Mouse (Mus musculus) neural tube, embryonic 14.5 days (tissue): Measurements from ENCODE around the gene Tenm2. TPM values are rescaled to one million over a fixed set of nuclear protein-coding genes. Genes with fewer than 3 reads are reported as not detected.

Experiments
- ATAC-seq: fragments of 200-750 bp; cut with Nextera tagmentation; 2 replicates; pipeline ENCODE4 v1.8.0; 2017; ENCODE audit warnings: low read depth, mild to moderate bottlenecking, moderate TSS enrichment, moderate library complexity
- H3K27ac ChIP-seq: fragments of 300-500 bp; sonication (generic); 2 replicates; pipeline ENCODE4 v1.5.1; 2014; ENCODE audit warnings: low read depth, mild to moderate bottlenecking, control low read depth, low read length, moderate library complexity, mixed read lengths
- H3K27me3 ChIP-seq: fragments of 300-500 bp; sonication (generic); 2 replicates; pipeline ENCODE4 v1.6.1; 2014; ENCODE audit warnings: low read length; ENCODE audit not compliant: control insufficient read depth, insufficient read depth
- H3K36me3 ChIP-seq: fragments of 300-500 bp; sonication (generic); 2 replicates; pipeline ENCODE4 v1.6.1; 2014; ENCODE audit warnings: low read length, mixed read lengths; ENCODE audit not compliant: control insufficient read depth, insufficient read depth
- H3K4me1 ChIP-seq: fragments of 300-500 bp; sonication (generic); 2 replicates; pipeline ENCODE4 v1.6.1; 2014; ENCODE audit warnings: low read length; ENCODE audit not compliant: control insufficient read depth, insufficient read depth
- H3K4me2 ChIP-seq: fragments of 300-500 bp; sonication (generic); 2 replicates; pipeline ENCODE4 v1.6.1; 2014; ENCODE audit warnings: mild to moderate bottlenecking, low read depth, low read length, control low read depth
- H3K4me3 ChIP-seq: fragments of 300-500 bp; sonication (generic); 2 replicates; pipeline ENCODE4 v1.5.1; 2014; ENCODE audit warnings: low read depth, low read length, control low read depth, mixed read lengths
- H3K9ac ChIP-seq: fragments of 300-500 bp; sonication (generic); replicated peaks from 2 replicates; pipeline ENCODE4 v1.6.1; 2014; ENCODE audit warnings: low read depth, mild to moderate bottlenecking, control low read depth, low read length, mixed read lengths
- H3K9me3 ChIP-seq: fragments of 300-500 bp; sonication (generic); 2 replicates; pipeline ENCODE4 v1.6.1; 2016; ENCODE audit warnings: low read length; ENCODE audit not compliant: control insufficient read depth
- WGBS: fragments of 180-500 bp; shearing (Covaris S2); extraction: QIAGEN DNeasy Blood & Tissue Kit; methylation state at CpG from one replicate; pipeline ENCODE4 v1.1.7; 2014; 5-methylcytosine and 5-hydroxymethylcytosine counted together
- polyA plus RNA-seq: library from polyadenylated mRNA; unstranded; fragments of >200 nt; fragmentation: Nextera tagmentation; extraction: Ambion mirVana; gene quantifications from 2 replicates; pipeline ENCODE4 v1.2.1, GENCODE M21; 2014

Tenm2 gene
- polyA plus RNA-seq, 1 experiment from 2014 or later, result 32.2 TPM

DNA sequence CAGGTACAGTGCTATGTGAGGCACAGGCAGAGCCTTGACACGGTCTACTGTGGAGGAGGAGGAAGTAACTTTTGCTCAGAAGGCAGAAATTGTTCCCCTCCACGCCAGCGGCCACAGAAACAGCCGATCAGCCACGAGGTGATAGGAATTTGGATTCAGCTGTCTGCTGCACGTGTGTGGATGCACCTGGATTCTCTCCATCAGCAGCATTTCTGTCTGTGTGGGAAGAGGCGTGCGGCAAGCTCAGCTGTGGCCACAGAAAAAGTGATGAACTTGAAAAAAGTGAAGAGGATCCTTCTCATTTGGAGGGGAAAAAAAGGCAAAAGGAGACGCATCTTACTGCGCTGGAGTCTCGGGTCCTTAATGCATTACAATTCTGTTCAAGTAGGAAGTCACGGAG is 1122.4 kb downstream of the Tenm2 start:
- ATAC-seq, result no peak
- H3K27ac ChIP-seq, result no peak overlapping the region
- H3K36me3 ChIP-seq, result no peaks in the 10 kb centered on the region
- no peak overlapping the region for H3K9ac ChIP-seq
- peaks cover 15% of the 10 kb centered on the region for H3K4me1 ChIP-seq
- no peak overlapping the region for H3K4me2 ChIP-seq
- 93% methylated on average over 12 of the region's 12 CpGs for WGBS
- no peaks in the 10 kb centered on the region for H3K27me3 ChIP-seq
- H3K9me3 ChIP-seq, result no peaks in the 10 kb centered on the region
- H3K4me3 ChIP-seq, result no peak overlapping the region

DNA sequence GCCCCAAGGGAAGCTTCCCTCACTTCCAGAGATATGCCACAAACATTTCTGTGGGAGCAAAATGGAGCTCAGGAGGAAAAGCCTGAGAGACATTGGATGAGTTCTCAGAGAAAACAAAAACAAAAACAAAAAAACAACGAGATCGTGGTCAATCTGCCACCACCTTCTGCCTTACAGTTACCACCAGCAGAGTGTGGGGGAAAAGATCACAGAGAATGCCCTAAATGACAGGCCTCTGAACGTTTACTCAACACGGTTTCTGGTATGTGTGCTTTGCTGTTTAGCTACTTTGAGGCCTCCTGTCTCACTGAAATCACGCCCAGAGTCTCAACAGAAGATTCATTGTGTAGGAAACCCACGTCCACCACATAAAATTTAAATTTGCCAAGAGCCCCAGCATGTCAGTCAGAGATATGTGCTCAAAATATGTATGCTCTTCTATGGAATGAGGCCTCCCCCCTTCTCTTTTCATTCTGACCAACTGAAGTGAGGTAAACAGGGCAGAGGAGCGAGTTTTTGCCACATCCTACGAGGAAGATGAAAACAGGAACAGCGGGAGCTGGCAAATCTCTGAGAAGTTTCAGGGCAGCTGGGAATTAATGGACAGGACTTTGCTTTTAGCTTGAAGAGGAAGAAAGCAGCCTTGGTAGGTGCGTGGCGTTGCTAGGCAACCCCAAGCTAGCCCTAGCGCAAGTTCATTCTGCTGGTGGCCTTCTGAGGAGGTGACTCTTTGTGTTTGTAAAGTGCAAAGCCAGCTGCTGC is 1126.6 kb downstream of the Tenm2 start:
- H3K27me3 ChIP-seq, result no peaks in the 10 kb centered on the region
- H3K9ac ChIP-seq, result no peak overlapping the region
- peaks cover 23% of the 10 kb centered on the region for H3K4me1 ChIP-seq
- no peak overlapping the region for H3K4me2 ChIP-seq
- H3K4me3 ChIP-seq, result no peak overlapping the region
- ATAC-seq, result peak; percentile 74; the same call in 1 of the 2 replicates
- no peak overlapping the region for H3K27ac ChIP-seq
- WGBS, result 19% methylated on average over 12 of the region's 12 CpGs
- H3K36me3 ChIP-seq, result no peaks in the 10 kb centered on the region
- H3K9me3 ChIP-seq, result no peaks in the 10 kb centered on the region

DNA sequence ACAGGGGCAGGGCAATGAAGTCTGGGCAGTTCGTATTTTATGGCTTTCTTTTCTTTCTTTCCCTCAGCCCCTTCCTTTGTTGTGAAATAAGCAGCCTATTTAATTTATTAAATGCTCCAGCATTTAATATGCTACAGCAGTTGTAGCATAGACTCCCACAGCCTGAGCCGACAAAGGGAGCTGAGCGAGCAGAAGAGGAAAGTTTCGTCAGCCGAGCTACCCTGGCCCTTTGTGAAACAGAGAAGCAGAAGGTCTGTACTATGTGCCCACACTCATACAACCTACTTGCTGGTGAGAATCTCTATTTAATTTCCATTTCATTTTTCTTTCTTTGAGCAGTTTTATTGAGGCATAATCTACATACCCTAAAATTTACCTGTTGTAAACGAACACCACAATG is 1127.9 kb downstream of the Tenm2 start:
- Histone ChIP-seq H3K9me3 (no peaks in the 10 kb centered on the region), H3K4me3 (no peak overlapping the region), H3K27me3 (no peaks in the 10 kb centered on the region), H3K9ac (no peak overlapping the region), H3K27ac (no peak overlapping the region), H3K4me1 (peaks cover 32% of the 10 kb centered on the region), H3K4me2 (no peak overlapping the region), H3K36me3 (no peaks in the 10 kb centered on the region)
- 27% methylated on average over 6 of the region's 6 CpGs for WGBS
- no peak for ATAC-seq

DNA sequence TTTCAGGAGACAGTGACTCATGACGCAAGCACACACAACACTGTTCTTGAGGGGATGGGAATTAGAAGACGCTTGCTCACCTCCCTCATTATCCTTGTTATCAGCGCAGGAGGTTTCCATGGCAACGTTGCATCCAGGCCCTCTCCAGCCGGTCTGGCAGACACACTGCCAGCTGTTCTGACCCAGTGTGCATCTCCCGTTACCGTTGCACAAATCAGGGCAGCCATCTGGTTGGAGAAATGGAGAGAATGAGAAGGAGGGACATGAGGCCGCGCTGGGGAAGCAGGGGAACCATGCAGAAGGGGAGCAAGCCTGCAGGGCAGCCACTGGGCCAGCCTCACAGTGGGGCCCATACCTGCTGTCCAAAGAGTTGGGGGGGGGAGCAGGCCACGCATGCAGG is 1129.1 kb downstream of the Tenm2 start:
- no peak overlapping the region; the same call in 1 of the 2 replicates for H3K4me2 ChIP-seq
- peak; percentile 77 for ATAC-seq
- H3K9ac ChIP-seq, result no peak overlapping the region

DNA sequence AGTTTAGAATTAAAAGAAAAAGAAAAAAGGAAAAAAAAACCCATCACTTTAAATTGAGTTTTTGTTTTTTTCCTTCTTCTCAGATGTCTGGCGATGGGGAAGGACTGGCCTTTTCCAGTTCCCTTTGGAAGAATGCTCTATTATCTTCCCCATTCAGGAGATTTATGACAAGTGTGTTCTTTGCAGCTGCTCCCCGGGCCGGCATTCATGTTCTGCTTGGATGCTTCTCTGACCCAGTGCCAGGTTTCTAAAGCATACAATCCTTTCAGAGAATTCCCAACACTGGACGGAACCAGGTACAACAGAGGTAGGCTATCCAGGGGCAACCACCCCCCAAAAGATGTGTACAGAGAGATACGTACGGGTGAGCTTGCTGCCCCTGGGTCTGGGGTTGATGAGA is 1132.2 kb downstream of the Tenm2 start:
- no peak overlapping the region for H3K4me3 ChIP-seq
- ATAC-seq, result peak; percentile 42; the same call in 1 of the 2 replicates
- peaks cover 23% of the 10 kb centered on the region for H3K4me1 ChIP-seq
- no peak overlapping the region for H3K9ac ChIP-seq
- H3K27ac ChIP-seq, result peak overlapping the region; percentile 18; the same call in 1 of the 2 replicates
- 7% methylated on average over 6 of the region's 6 CpGs for WGBS
- no peak overlapping the region for H3K4me2 ChIP-seq
- no peaks in the 10 kb centered on the region for H3K27me3 ChIP-seq
- no peaks in the 10 kb centered on the region for H3K36me3 ChIP-seq
- no peaks in the 10 kb centered on the region for H3K9me3 ChIP-seq

More for the DNA sequence above, 1129.1 kb downstream of the Tenm2 start:
- WGBS, result 16% methylated on average over 10 of the region's 10 CpGs
- peaks cover 32% of the 10 kb centered on the region for H3K4me1 ChIP-seq
- H3K4me3 ChIP-seq, result no peak overlapping the region
- peak overlapping the region; percentile 61 for H3K27ac ChIP-seq
- H3K9me3 ChIP-seq, result no peaks in the 10 kb centered on the region
- H3K36me3 ChIP-seq, result no peaks in the 10 kb centered on the region
- H3K27me3 ChIP-seq, result no peaks in the 10 kb centered on the region

DNA sequence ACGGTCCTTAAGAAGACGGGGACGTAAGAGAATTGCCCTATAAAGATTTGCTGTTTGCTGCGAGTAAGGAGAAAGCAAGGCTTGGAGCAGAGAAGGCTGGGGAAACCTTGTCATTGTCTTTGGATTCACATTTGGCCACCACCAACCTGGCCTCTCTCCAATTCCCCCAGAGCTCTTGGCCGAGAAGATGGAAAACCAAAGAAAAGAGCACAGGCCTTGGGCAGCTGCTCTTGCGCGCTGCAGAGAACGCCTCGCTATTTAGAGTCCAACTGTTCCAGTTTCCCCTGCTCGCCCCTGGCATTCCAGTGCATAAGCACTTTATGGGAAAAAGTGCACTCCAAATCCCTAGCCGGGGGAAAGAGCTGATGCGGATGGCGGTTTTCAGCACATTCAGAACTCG is 1139.5 kb downstream of the Tenm2 start:
- Histone ChIP-seq H3K27ac (no peak overlapping the region), H3K9me3 (no peaks in the 10 kb centered on the region), H3K36me3 (no peaks in the 10 kb centered on the region), H3K4me3 (no peak overlapping the region), H3K27me3 (no peaks in the 10 kb centered on the region), H3K4me1 (no peaks in the 10 kb centered on the region), H3K4me2 (no peak overlapping the region), H3K9ac (no peak overlapping the region)
- WGBS, result 50% methylated on average over 14 of the region's 14 CpGs
- peak; percentile 70; the same call in 1 of the 2 replicates for ATAC-seq

DNA sequence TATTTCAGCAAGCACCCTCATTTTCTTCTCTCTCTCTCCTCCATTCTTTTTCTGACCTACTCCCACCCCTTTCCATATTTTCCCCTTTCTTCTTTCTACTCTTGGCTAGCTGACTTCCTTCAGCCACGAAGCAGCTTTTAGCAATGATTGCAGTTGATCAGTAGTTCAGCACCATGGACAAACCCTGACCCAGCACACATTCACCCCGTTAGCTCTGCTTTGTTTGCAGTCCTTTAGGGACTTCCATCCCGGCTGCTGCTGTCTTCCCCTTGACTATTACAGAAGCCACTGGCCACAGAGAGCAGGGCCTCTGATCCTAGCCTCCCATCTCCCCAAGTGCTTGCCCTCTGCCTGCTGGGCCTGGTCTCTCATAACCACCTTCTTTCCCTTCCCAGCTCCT is 1145.6 kb downstream of the Tenm2 start:
- H3K36me3 ChIP-seq, result no peaks in the 10 kb centered on the region
- WGBS, result 16% methylated on average over 3 of the region's 3 CpGs
- H3K4me2 ChIP-seq, result no peak overlapping the region
- H3K27ac ChIP-seq, result no peak overlapping the region
- H3K9ac ChIP-seq, result no peak overlapping the region
- H3K27me3 ChIP-seq, result no peaks in the 10 kb centered on the region
- no peaks in the 10 kb centered on the region for H3K9me3 ChIP-seq
- no peak overlapping the region for H3K4me3 ChIP-seq
- no peaks in the 10 kb centered on the region for H3K4me1 ChIP-seq
- ATAC-seq, result no peak

DNA sequence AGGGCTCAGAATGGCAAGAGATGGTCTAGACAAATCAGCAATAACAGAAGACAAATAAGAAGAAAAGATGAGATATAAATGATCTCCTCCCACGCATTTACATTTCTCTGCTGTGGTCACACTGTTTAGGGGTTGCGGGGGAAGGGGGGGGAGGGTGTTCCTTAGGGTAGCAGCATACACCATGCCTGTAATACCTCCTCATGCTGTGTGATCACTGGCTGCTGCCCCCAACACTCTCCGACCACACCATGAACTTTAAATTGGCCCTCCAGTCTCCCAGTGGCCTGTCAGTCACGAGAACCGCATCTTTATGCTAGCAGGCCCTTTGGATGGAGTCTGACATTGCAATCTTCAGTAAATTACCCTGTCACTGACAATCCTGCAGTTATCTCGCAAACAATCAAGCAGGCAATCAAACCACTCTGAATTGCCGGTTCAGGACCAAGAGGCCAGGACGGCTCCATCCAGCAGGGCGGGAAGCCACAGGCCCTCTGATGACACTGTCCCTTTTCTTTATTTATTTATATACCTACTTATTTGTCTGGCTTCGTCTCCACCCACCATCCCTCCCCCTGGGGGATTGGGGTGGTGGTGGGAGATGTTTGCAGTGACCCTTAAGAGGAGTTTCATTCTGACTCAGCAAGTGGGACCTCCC is 1154.2 kb downstream of the Tenm2 start:
- H3K27me3 ChIP-seq, result no peaks in the 10 kb centered on the region
- no peak overlapping the region for H3K4me2 ChIP-seq
- H3K36me3 ChIP-seq, result no peaks in the 10 kb centered on the region
- no peaks in the 10 kb centered on the region for H3K9me3 ChIP-seq
- 24% methylated on average over 10 of the region's 10 CpGs for WGBS
- H3K4me3 ChIP-seq, result no peak overlapping the region
- 0 out of 2 replicates have a peak, but pooled peaks cover 4% of the 10 kb centered on the region for H3K4me1 ChIP-seq
- ATAC-seq, result no peak
- H3K9ac ChIP-seq, result no peak overlapping the region
- no peak overlapping the region for H3K27ac ChIP-seq

DNA sequence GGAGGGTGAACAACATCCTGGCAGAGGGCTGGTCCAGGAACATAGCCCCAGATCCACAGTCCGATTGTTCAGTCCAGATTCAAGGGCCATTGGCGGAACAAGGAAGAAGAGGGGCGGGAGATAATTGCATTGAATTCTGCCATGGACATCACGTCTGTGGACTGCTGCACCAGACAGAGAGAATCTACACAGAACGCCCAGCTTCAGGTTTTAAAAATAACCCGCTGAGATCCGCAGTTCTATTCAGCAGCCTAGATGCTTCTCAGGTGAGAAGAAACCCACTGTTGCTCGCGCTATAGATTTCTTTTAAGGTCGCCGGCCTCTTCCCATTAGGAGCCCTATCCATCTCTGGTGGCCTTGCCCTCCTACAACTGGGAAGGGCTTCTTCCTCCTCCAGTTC is 1155.0 kb downstream of the Tenm2 start:
- Histone ChIP-seq H3K4me3 (no peak overlapping the region), H3K9me3 (no peaks in the 10 kb centered on the region), H3K27ac (no peak overlapping the region), H3K4me1 (0 out of 2 replicates have a peak, but pooled peaks cover 4% of the 10 kb centered on the region), H3K27me3 (no peaks in the 10 kb centered on the region), H3K9ac (no peak overlapping the region), H3K36me3 (no peaks in the 10 kb centered on the region), H3K4me2 (no peak overlapping the region)
- 59% methylated on average over 11 of the region's 11 CpGs for WGBS
- ATAC-seq, result no peak
